Mouse (Mus musculus) hindbrain, embryonic 16.5 days (tissue): ENCODE data around the gene Calml3. TPM values are rescaled to one million over a fixed set of nuclear protein-coding genes. Genes with fewer than 3 reads are reported as not detected.

ENCODE experiments used
- ATAC-seq: fragments of 200-750 bp; cut with Nextera tagmentation; 2 replicates; pipeline ENCODE4 v1.8.0; 2017; ENCODE audit warnings: moderate TSS enrichment, moderate library complexity
- H3K27ac ChIP-seq: fragments of 300-500 bp; sonication (generic); 2 replicates; pipeline ENCODE4 v1.5.1; 2014; ENCODE audit warnings: low read depth, mild to moderate bottlenecking, control low read depth, low read length, moderate library complexity
- H3K27me3 ChIP-seq: fragments of 300-500 bp; sonication (generic); replicated peaks from 2 replicates; pipeline ENCODE4 v1.6.1; 2014; ENCODE audit warnings: low read length; ENCODE audit not compliant: control insufficient read depth, insufficient read depth
- H3K36me3 ChIP-seq: fragments of 300-500 bp; sonication (generic); 2 replicates; pipeline ENCODE4 v1.6.1; 2014; ENCODE audit warnings: mild to moderate bottlenecking, low read length, moderate library complexity, mixed read lengths; ENCODE audit not compliant: control insufficient read depth, insufficient read depth
- H3K4me1 ChIP-seq: fragments of 300-500 bp; sonication (generic); 2 replicates; pipeline ENCODE4 v1.6.1; 2014; ENCODE audit warnings: low read depth, low read length; ENCODE audit not compliant: control insufficient read depth, insufficient read depth
- H3K4me2 ChIP-seq: fragments of 300-500 bp; sonication (generic); 2 replicates; pipeline ENCODE4 v1.6.1; 2014; ENCODE audit warnings: mild to moderate bottlenecking, low read length, control low read depth, moderate library complexity
- H3K4me3 ChIP-seq: fragments of 300-500 bp; sonication (generic); 2 replicates; pipeline ENCODE4 v1.5.1; 2014; ENCODE audit warnings: mild to moderate bottlenecking, low read length, control low read depth, moderate library complexity
- H3K9ac ChIP-seq: fragments of 300-500 bp; sonication (generic); 2 replicates; pipeline ENCODE4 v1.6.1; 2014; ENCODE audit warnings: low read depth, mild to moderate bottlenecking, control low read depth, low read length, moderate library complexity
- H3K9me3 ChIP-seq: fragments of 300-500 bp; sonication (generic); 2 replicates; pipeline ENCODE4 v1.6.1; 2014; ENCODE audit warnings: mild to moderate bottlenecking, low read length, moderate library complexity; ENCODE audit not compliant: control insufficient read depth
- WGBS: fragments of 180-500 bp; shearing (Covaris S2); extraction: QIAGEN DNeasy Blood & Tissue Kit; methylation state at CpG from one replicate; pipeline ENCODE4 v1.1.7; 2014; 5-methylcytosine and 5-hydroxymethylcytosine counted together
- polyA plus RNA-seq: library from polyadenylated mRNA; unstranded; fragments of >200 nt; fragmentation: Nextera tagmentation; extraction: Ambion mirVana; gene quantifications from 2 replicates; pipeline ENCODE4 v1.2.1, GENCODE M21; 2015

Calml3 gene
- polyA plus RNA-seq, 1 experiment from 2014 or later, result not detected

GRCm38 (mm10) chr13:3818740-3819076 is 14.6 kb upstream of the Calml3 start:
- Histone ChIP-seq H3K9me3 (no peaks in the 10 kb centered on the region), H3K4me3 (no peak overlapping the region), H3K27me3 (no peaks in the 10 kb centered on the region), H3K4me1 (no peaks in the 10 kb centered on the region), H3K27ac (no peak overlapping the region), H3K4me2 (no peak overlapping the region), H3K9ac (no peak overlapping the region), H3K36me3 (no peaks in the 10 kb centered on the region)
- WGBS, result 98% methylated on average over 2 of the region's 2 CpGs
- ATAC-seq, result no peak

DNA sequence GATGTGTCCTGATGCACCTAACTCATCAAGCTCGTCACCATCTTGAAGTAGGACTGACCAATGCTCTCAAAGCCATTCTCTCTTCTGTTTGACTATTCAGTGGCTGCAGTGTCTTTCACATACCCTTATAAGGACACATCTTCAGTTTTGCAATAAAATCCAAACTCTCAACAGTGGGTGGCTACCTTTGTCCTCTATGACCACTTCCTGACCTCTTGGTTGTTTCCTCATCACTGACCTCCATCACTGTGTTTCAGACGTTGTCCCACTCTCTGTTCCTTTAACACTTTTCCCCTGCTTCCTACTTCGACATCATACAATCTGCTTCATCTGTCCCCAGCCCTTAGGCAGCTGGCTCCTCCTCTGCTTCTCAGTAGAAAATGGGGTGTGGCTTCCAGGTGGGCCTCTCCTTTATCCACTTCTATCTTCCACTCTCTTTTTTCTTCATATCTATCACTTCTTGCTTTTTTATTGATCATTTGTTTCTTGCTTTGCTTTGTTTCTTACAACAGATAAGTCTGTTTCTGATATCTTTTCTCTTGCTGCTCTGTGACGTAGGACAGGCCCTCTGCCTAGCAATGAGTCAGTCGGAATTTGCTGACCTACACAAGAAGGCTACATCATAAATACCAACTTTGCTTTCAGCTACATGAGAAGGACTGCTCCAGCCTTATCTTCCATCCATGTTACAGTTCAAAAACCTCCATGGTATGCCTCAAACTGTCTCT is 14.1 kb upstream of the Calml3 start:
- WGBS, result 77% methylated on average over 5 of the region's 5 CpGs
- H3K9me3 ChIP-seq, result no peaks in the 10 kb centered on the region
- no peak for ATAC-seq
- H3K36me3 ChIP-seq, result no peaks in the 10 kb centered on the region
- no peaks in the 10 kb centered on the region for H3K4me1 ChIP-seq
- no peak overlapping the region for H3K4me2 ChIP-seq
- no peak overlapping the region for H3K9ac ChIP-seq
- no peak overlapping the region for H3K27ac ChIP-seq
- H3K4me3 ChIP-seq, result no peak overlapping the region
- H3K27me3 ChIP-seq, result no peaks in the 10 kb centered on the region

DNA sequence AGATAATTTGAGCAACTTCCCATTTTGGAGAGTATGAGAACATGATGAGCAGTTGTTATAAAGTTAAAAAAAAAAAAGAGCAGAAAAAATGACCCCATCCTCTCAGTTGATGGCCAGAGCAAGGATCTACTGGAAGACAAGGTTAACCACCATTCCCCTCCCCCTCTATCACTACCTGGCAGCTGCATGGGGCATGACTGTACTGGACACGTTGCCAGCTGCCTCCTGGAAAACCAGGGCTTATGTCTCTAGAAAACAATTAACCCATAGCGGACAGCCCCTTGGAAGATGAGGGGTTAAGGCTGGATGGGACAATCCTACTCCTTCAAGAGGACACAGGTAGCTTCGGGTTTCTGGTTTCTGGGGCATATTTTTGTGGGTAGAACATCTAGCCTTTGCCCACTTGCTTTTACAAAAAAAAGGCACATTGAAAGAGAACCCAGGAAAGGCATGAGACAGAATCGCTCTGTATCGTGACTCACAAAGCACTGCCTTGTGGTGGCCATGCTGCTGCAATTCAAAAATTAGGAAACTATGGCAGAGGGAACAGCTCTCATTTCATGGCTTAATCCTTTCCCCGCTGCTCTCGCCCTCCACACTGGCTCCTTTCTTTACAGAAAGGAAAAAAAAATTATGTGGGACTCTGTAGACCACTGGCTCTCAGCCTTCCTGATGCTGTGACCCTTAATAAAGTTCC is 3.2 kb upstream of the Calml3 start:
- no peak for ATAC-seq

DNA sequence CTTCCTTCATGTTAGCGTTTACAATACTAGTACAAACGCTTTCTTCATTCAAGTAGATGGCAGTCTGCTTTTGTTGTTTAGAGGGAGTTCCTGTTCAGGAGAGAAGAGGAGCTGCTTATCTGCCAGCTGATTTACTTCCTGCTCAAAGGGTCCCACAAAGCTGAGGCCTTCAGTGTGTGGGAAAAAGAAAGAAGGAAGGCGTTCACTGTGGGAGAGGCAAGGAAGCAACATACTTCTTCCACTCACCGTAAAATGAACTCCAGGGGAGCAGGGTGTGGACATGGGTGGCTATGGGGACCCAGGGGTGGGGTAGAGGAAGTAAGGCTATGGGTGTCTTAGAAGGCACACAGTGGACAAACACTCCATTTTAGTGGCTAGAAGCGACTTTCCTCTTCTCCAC is 1.5 kb upstream of the Calml3 start:
- Histone ChIP-seq H3K9me3 (no peaks in the 10 kb centered on the region), H3K9ac (no peak overlapping the region), H3K4me3 (no peak overlapping the region), H3K36me3 (no peaks in the 10 kb centered on the region), H3K27me3 (no peaks in the 10 kb centered on the region), H3K4me2 (no peak overlapping the region), H3K4me1 (no peaks in the 10 kb centered on the region), H3K27ac (no peak overlapping the region)
- ATAC-seq, result no peak
- WGBS, result 85% methylated on average over 5 of the region's 5 CpGs

More for the DNA sequence above, 3.2 kb upstream of the Calml3 start:
- Histone ChIP-seq H3K9ac (no peak overlapping the region), H3K9me3 (no peaks in the 10 kb centered on the region), H3K4me1 (no peaks in the 10 kb centered on the region), H3K27ac (no peak overlapping the region), H3K27me3 (no peaks in the 10 kb centered on the region), H3K4me2 (no peak overlapping the region), H3K4me3 (no peak overlapping the region), H3K36me3 (no peaks in the 10 kb centered on the region)
- 82% methylated on average over 7 of the region's 7 CpGs for WGBS

DNA sequence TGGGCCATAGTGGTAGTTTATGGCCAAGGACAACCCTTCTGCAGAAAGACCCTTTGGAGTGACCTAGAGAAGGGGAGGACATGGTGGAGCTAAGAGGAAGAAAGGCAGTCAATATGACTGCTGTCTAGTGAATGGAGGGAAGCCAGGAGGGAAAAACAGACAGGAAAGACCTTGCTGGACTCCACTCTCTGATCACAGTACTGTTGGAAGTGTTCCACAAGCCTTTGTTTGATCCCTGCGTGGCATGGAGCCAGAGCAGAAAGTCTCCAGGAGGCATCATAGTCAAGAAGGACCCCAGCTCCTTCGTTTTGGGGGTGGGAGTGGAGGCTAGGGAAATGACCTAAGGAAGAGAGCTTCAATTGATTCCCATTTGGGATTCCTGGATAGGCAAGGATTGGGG is 1.0 kb upstream of the Calml3 start:
- H3K4me2 ChIP-seq, result no peak overlapping the region
- H3K4me3 ChIP-seq, result no peak overlapping the region
- H3K36me3 ChIP-seq, result no peaks in the 10 kb centered on the region
- no peaks in the 10 kb centered on the region for H3K27me3 ChIP-seq
- H3K9ac ChIP-seq, result no peak overlapping the region
- 70% methylated on average over 2 of the region's 2 CpGs for WGBS
- H3K27ac ChIP-seq, result no peak overlapping the region
- no peaks in the 10 kb centered on the region for H3K4me1 ChIP-seq
- no peak for ATAC-seq
- H3K9me3 ChIP-seq, result no peaks in the 10 kb centered on the region

DNA sequence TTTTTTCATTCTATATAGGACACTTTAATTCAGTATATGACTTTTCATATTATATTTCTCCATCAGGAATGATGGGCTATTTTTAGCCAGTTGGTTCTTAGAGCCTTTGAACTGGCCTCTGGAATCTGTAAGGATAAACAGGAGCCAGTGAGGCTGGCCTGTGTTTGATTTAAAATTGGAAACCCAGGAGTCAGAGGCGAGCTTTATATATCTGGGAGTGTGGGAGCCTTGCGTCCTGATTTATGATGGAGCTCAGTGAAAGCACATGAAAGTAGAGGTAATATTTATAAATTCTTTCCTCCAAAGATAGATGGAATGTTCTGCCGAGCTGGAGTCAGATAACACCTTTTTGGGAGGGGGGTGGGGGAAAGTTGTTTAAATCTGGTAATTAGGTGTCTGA is 4.7 kb downstream of the Calml3 start:
- Histone ChIP-seq H3K4me2 (no peak overlapping the region), H3K9ac (no peak overlapping the region), H3K4me3 (no peak overlapping the region), H3K27ac (no peak overlapping the region), H3K9me3 (no peaks in the 10 kb centered on the region), H3K4me1 (no peaks in the 10 kb centered on the region), H3K27me3 (no peaks in the 10 kb centered on the region), H3K36me3 (no peaks in the 10 kb centered on the region)
- WGBS, result 78% methylated on average over 3 of the region's 3 CpGs
- ATAC-seq, result no peak

DNA sequence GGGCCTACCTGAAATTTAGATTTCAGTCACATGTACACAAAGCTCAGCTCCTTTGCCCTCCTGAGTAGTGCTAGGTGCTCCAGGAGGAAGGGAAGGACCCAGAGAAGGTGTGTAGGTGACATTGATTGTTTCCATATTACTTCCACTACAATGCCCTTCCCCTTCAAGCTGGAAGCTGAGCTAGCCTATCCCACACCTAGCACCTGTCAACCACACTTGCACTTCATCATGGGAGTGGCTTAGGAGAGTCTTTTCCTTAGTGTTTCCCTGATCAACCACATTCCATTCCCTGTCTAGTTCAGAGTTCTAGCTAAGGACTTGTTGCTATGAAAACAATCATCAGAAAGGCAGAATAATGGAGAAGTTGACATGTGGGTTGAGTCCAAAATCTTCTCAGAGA is 5.4 kb downstream of the Calml3 start:
- Histone ChIP-seq H3K27ac (no peak overlapping the region), H3K4me2 (no peak overlapping the region), H3K9me3 (no peaks in the 10 kb centered on the region), H3K36me3 (no peaks in the 10 kb centered on the region), H3K4me3 (no peak overlapping the region), H3K4me1 (no peaks in the 10 kb centered on the region), H3K27me3 (no peaks in the 10 kb centered on the region), H3K9ac (no peak overlapping the region)
- ATAC-seq, result no peak

- Histone ChIP-seq H3K9ac (no peak overlapping the region), H3K27ac (no peak overlapping the region), H3K4me2 (no peak overlapping the region), H3K4me3 (no peak overlapping the region), H3K36me3 (no peaks in the 10 kb centered on the region), H3K9me3 (no peaks in the 10 kb centered on the region), H3K27me3 (no peaks in the 10 kb centered on the region), H3K4me1 (no peaks in the 10 kb centered on the region)
- ATAC-seq, result no peak
- WGBS, result 91% methylated on average over 4 of the region's 4 CpGs
These were observed 7.5 kb downstream of the Calml3 start for GRCm38 (mm10) chr13:3796649-3797048.

DNA sequence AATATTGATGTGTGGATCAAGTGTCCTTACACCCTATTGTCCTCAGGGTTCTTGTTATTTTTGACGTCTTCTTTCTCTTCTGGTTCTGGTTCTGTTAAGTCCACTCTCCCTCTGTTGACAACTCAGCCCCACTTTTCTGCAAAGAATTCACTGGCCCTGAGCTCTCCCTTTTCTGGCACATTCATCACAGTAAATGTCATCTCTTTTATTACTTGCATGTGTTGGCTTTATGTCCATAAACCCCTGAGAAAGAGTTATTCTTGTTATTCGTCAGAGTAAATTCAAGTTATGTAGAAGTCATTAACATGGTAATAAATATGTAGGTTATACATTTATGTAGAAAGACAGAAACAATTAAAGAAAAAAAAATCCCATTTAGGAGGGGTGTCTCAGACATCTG is 14.6 kb downstream of the Calml3 start:
- Histone ChIP-seq H3K9me3 (no peaks in the 10 kb centered on the region), H3K27me3 (no peaks in the 10 kb centered on the region), H3K9ac (no peak overlapping the region), H3K4me2 (no peak overlapping the region), H3K27ac (no peak overlapping the region), H3K36me3 (no peaks in the 10 kb centered on the region), H3K4me3 (no peak overlapping the region), H3K4me1 (no peaks in the 10 kb centered on the region)
- WGBS, result 78% methylated on average over 2 of the region's 2 CpGs
- ATAC-seq, result no peak
